Mouse (Mus musculus) myocyte (in vitro differentiated cells): ENCODE results near the gene Tex9. TPM values are rescaled to one million over a fixed set of nuclear protein-coding genes. Genes with fewer than 3 reads are reported as not detected.
"Not testable (repeated sequence)": the region's sequence is repeated elsewhere in the genome, so short reads cannot be mapped to it uniquely, and the experiment has no call there.

Experiments used
- H3K27me3 ChIP-seq: one replicate; pipeline ENCODE4 v1.6.1; 2011; ENCODE audit not compliant: control insufficient read depth, insufficient read depth, insufficient read length
- H3K36me3 ChIP-seq: one replicate; pipeline ENCODE4 v1.6.1; 2011; ENCODE audit not compliant: control insufficient read depth, insufficient read depth
- H3K4me2 ChIP-seq: one replicate; pipeline ENCODE4 v1.6.1; 2011; ENCODE audit warnings: low read depth, control low read depth
- H3K4me3 ChIP-seq: one replicate; pipeline ENCODE4 v1.5.1; 2011; ENCODE audit warnings: mild to moderate bottlenecking, control low read depth, moderate library complexity
- H3K79me2 ChIP-seq: one replicate; pipeline ENCODE4 v1.6.1; 2011; ENCODE audit not compliant: control insufficient read depth, insufficient read depth
- H3ac ChIP-seq: one replicate; pipeline ENCODE4 v1.6.1; 2011; ENCODE audit not compliant: control insufficient read depth, insufficient read length
- CEBPB ChIP-seq: IDR thresholded peaks from 2 replicates; pipeline ENCODE4 v1.6.1; 2011; ENCODE audit warnings: mild to moderate bottlenecking, moderate library complexity; ENCODE audit not compliant: poor library complexity, insufficient read depth, severe bottlenecking
- E2F4 ChIP-seq: IDR thresholded peaks from one replicate; pipeline ENCODE4 v1.6.1; 2011; ENCODE audit warnings: mild to moderate bottlenecking, control low read depth, moderate library complexity; ENCODE audit not compliant: insufficient read depth
- MAX ChIP-seq: IDR thresholded peaks from one replicate; pipeline ENCODE4 v1.6.1; 2011; ENCODE audit warnings: low read depth, mild to moderate bottlenecking, control low read depth
- MYOD1 ChIP-seq, 3 experiments: IDR thresholded peaks; one replicate each; pipeline ENCODE4 v1.6.1; 2011; ENCODE audit warnings: control low read depth in 2 of 3, low read depth in 2 of 3, mild to moderate bottlenecking in 2 of 3, moderate library complexity in 1 of 3; ENCODE audit not compliant: insufficient read length in 2 of 3, control insufficient read depth in 1 of 3
- MYOG ChIP-seq, 3 experiments: IDR thresholded peaks; one replicate each; pipeline ENCODE4 v1.6.1; 2011; ENCODE audit warnings: control low read depth in 2 of 3, low read depth in 2 of 3, mild to moderate bottlenecking in 2 of 3; ENCODE audit not compliant: insufficient read length in 2 of 3, control insufficient read depth in 1 of 3, insufficient read depth in 1 of 3
- POLR2A ChIP-seq: IDR thresholded peaks from one replicate; pipeline ENCODE4 v1.6.1; 2011; ENCODE audit warnings: low read depth, mild to moderate bottlenecking, control low read depth, moderate library complexity; ENCODE audit not compliant: insufficient read length
- POLR2AphosphoS2 ChIP-seq: IDR thresholded peaks from one replicate; pipeline ENCODE4 v1.6.1; 2011; ENCODE audit warnings: low read depth, control low read depth; ENCODE audit not compliant: insufficient read length
- REST ChIP-seq: IDR thresholded peaks from one replicate; pipeline ENCODE4 v1.6.1; 2011; ENCODE audit warnings: mild to moderate bottlenecking, control low read depth, moderate library complexity; ENCODE audit not compliant: insufficient read depth, insufficient read length
- SRF ChIP-seq: IDR thresholded peaks from one replicate; pipeline ENCODE4 v1.6.1; 2011; ENCODE audit warnings: low read depth; ENCODE audit not compliant: control insufficient read depth, insufficient read length
- TCF12 ChIP-seq: IDR thresholded peaks from one replicate; pipeline ENCODE4 v1.6.1; 2011; ENCODE audit warnings: mild to moderate bottlenecking, control low read depth; ENCODE audit not compliant: poor library complexity, insufficient read depth, severe bottlenecking
- TCF3 ChIP-seq: IDR thresholded peaks from one replicate; pipeline ENCODE4 v1.6.1; 2011; ENCODE audit warnings: low read depth, control low read depth; ENCODE audit not compliant: insufficient read length
- USF1 ChIP-seq: IDR thresholded peaks from one replicate; pipeline ENCODE4 v1.6.1; 2011; ENCODE audit warnings: low read depth, mild to moderate bottlenecking, control low read depth, moderate library complexity
- polyA plus RNA-seq: library from polyadenylated mRNA; unstranded; fragments of >200 nt; fragmentation: generic; extraction: Trizol; gene quantifications from one replicate; pipeline ENCODE4 v1.2.1, GENCODE M21; 2012; ENCODE audit warnings: missing spikeins

Gene Tex9
- polyA plus RNA-seq, 1 experiment = 2.7 TPM

GRCm38 (mm10) chr9:72462427-72462826, 29.6 kb downstream of the Tex9 start:
- no peak overlapping the region for H3K4me2 ChIP-seq
- TF ChIP-seq POLR2AphosphoS2 (no peak), MYOG (IDR thresholded peaks at IDR 0.05; ENCODE audit: control insufficient read depth in 1 of 3, insufficient read depth in 1 of 3, insufficient read length in 2 of 3, low read depth in 2 of 3) (no peak), E2F4 (no peak), MYOD1 (IDR thresholded peaks at IDR 0.05; ENCODE audit: control insufficient read depth in 1 of 3, insufficient read length in 2 of 3, low read depth in 2 of 3) (no peak), SRF (no peak), POLR2A (no peak), TCF12 (no peak), USF1 (no peak), CEBPB (no peak), TCF3 (no peak), REST (no peak), MAX (no peak)
- H3K36me3 ChIP-seq = no peaks in the 10 kb centered on the region
- no peak overlapping the region for H3K4me3 ChIP-seq
- no peak overlapping the region for H3ac ChIP-seq
- no peaks in the 10 kb centered on the region for H3K79me2 ChIP-seq
- no peaks in the 10 kb centered on the region for H3K27me3 ChIP-seq

DNA sequence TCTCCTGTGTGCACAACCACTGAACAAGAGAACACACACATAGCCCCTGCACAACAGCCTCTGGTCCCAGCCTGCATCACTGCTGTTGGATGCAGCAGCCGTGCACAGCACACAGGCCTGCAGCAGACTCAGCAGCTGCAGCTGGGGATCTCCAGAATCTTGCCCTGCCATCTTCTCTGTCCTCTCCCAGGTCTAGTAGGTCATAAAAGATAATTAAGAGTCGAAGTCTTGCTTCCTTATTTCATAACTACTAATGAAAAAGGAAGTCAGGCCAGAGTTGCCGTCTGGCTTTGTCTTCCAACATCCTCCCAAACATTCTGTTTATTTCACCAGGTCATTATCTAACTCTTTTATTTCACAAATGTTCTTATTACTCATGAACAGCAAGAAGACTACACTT, 31.2 kb downstream of the Tex9 start:
- H3K79me2 ChIP-seq = no peaks in the 10 kb centered on the region
- no peak overlapping the region for H3K4me3 ChIP-seq
- H3K4me2 ChIP-seq = no peak overlapping the region
- H3K36me3 ChIP-seq = no peaks in the 10 kb centered on the region
- TF ChIP-seq MAX = no peak
- no peak for TF ChIP-seq CEBPB
- no peaks in the 10 kb centered on the region for H3K27me3 ChIP-seq
- H3ac ChIP-seq = no peak overlapping the region

GRCm38 (mm10) chr9:72459703-72460102, 32.3 kb downstream of the Tex9 start:
- H3K36me3 ChIP-seq = no peaks in the 10 kb centered on the region
- no peak overlapping the region for H3K4me2 ChIP-seq
- no peak overlapping the region for H3K4me3 ChIP-seq
- no peaks in the 10 kb centered on the region for H3K79me2 ChIP-seq
- no peaks in the 10 kb centered on the region for H3K27me3 ChIP-seq
- TF ChIP-seq E2F4 (no peak), SRF (no peak), POLR2A (no peak), TCF12 (no peak), POLR2AphosphoS2 (no peak), CEBPB (no peak), MYOD1 (IDR thresholded peaks at IDR 0.05; ENCODE audit: control insufficient read depth in 1 of 3, insufficient read length in 2 of 3, low read depth in 2 of 3) (no peak), MYOG (IDR thresholded peaks at IDR 0.05; ENCODE audit: control insufficient read depth in 1 of 3, insufficient read depth in 1 of 3, insufficient read length in 2 of 3, low read depth in 2 of 3) (no peak), TCF3 (no peak), REST (no peak), MAX (no peak)
- H3ac ChIP-seq = no peak overlapping the region

DNA sequence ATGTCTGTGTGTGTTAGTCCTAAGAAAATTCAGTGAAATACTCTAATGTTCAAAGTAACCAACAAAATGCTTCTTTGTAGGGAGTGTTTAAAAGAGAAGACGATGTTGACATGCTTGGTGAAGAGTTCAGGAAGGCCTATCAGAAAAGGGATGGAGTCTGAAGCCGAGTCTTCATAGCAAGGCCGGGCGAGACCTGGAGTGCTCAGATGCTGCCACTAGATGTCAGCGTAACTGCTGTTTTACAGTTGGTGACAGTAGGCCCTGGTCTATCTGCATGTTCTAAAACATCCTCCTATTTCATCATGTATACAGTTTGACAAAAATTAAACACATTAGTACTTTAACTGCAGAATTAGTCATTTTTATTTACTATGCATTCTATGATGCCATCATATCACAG, 33.8 kb downstream of the Tex9 start:
- no peak overlapping the region for H3ac ChIP-seq
- no peak overlapping the region for H3K4me3 ChIP-seq
- TF ChIP-seq POLR2AphosphoS2 (no peak), MAX (no peak), TCF3 (no peak), REST (no peak), E2F4 (no peak), POLR2A (no peak), TCF12 (no peak), MYOG (IDR thresholded peaks at IDR 0.05; ENCODE audit: control insufficient read depth in 1 of 3, insufficient read depth in 1 of 3, insufficient read length in 2 of 3, low read depth in 2 of 3) (no peak), USF1 (no peak), MYOD1 (IDR thresholded peaks at IDR 0.05; ENCODE audit: control insufficient read depth in 1 of 3, insufficient read length in 2 of 3, low read depth in 2 of 3) (no peak), SRF (no peak), CEBPB (no peak)

DNA sequence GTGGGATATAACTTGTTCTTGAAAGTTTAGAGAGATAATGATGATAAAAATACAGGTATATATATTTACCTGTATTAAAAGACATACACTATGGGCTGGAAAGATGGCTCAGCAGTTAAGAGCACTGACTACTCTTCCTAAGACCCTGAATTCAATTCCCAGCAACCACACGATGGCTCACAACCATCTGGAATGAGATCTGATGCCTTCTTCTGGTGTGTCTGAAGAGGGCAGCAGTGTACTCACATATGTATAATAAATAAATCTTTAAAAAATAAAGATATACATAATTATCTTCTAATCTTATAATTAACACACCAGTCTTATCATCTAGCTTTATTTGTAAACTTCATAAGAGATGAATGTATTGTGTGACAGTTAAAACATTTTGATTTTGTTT, 35.6 kb downstream of the Tex9 start:
- no peak for TF ChIP-seq POLR2A
- no peak for TF ChIP-seq TCF3
- no peak for TF ChIP-seq E2F4
- TF ChIP-seq MYOD1 (IDR thresholded peaks at IDR 0.05; ENCODE audit: control insufficient read depth in 1 of 3, insufficient read length in 2 of 3, low read depth in 2 of 3) = no peak
- no peak for TF ChIP-seq SRF
- TF ChIP-seq USF1 = no peak
- no peak for TF ChIP-seq CEBPB
- TF ChIP-seq MAX = no peak
- TF ChIP-seq REST = no peak
- TF ChIP-seq POLR2AphosphoS2 = no peak
- no peak overlapping the region for H3K4me3 ChIP-seq
- H3K36me3 ChIP-seq = no peaks in the 10 kb centered on the region
- H3K4me2 ChIP-seq = no peak overlapping the region
- H3ac ChIP-seq = no peak overlapping the region
- no peaks in the 10 kb centered on the region for H3K27me3 ChIP-seq
- H3K79me2 ChIP-seq = no peaks in the 10 kb centered on the region

More for the DNA sequence above, 33.8 kb downstream of the Tex9 start:
- Histone ChIP-seq H3K4me2 (no peak overlapping the region), H3K27me3 (no peaks in the 10 kb centered on the region), H3K79me2 (no peaks in the 10 kb centered on the region), H3K36me3 (no peaks in the 10 kb centered on the region)

DNA sequence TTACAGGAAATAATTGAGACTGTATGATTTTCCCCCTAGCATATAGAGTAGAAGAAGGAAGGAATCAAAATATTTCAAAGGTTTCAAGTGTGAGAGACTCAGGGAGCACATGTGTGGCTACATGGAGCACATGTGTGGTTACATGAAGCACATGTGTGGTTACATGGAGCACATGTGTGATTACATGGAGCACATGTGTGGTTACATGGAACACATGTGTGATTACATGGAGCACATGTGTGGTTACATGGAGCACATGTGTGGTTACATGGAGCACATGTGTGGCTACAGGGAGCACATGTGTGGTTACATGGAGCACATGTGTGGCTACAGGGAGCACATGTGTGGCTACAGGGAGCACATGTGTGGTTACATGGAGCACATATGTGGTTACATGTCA, 37.7 kb downstream of the Tex9 start:
- H3K27me3 ChIP-seq, H3ac ChIP-seq, H3K36me3 ChIP-seq, H3K4me3 ChIP-seq, H3K4me2 ChIP-seq, H3K79me2 ChIP-seq: not testable (repeated sequence)
